9 mouse cellular contexts compared by ENCODE assay signal in the genomic region with DNA sequence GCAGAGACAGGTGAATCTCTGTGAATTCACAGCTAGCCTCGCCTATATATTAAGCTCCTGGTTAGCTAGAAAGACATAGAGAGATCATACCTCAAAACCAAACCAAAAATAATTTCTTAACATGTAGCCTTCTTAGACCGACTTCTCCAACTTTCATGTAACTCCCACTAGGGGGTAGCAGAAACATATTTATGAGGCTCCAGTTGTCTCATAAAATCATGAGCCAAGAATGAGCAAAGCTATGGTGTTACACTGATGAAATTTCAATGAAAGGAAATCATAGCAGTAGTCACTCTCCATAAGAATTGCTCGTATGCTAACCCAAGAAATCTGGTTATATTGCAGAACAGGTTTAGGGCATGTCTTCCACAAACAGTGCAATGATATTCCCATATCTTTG.
DNase-seq lines count a peak whose midpoint lies in the region; ATAC-seq lines count a peak whose summit lies in the region.
"Had no signal": no experiment of that assay in that cellular context is flagged by ENCODE, and none has a peak within 500 bp of the region (broad histone marks: within the 10 kb centered on the region; RNA-seq: fewer than 3 reads in every experiment).

No protein-coding gene starts in this region.

- no peak overlapping the region for H3K27ac ChIP-seq in heart, embryonic 12.5 days (ENCODE audit: poor library complexity, severe bottlenecking)
- H3K27ac ChIP-seq in forebrain, embryonic 15.5 days (replicated peaks) = no peak overlapping the region
- H3K27ac ChIP-seq: liver, embryonic 15.5 days had no signal

- no peaks in the 10 kb centered on the region for H3K27me3 ChIP-seq in heart, embryonic 12.5 days (replicated peaks)
- H3K27me3 ChIP-seq in forebrain, embryonic 15.5 days = no peaks in the 10 kb centered on the region
- H3K27me3 ChIP-seq: liver, embryonic 15.5 days had no signal

- peak; percentile 47 to 49 for DNase-seq in heart, postnatal 10 days
- DNase-seq in 3134 (ENCODE audit: extremely low read depth, insufficient read length, low spot score) (peak; percentile 5), ZHBTc4 (ENCODE audit: low read depth, low spot score) (peak; percentile 5)
- DNase-seq in urinary bladder, adult 18-20 months (ENCODE audit: low spot score in 2 of 2) = no peak
- no peak for DNase-seq in T-cell, adult 2 months (ENCODE audit: low spot score)

- WGBS in heart, embryonic 12.5 days = 36% methylated on average over 3 of the region's 3 CpGs
- WGBS in forebrain, embryonic 15.5 days = 50% methylated on average over 3 of the region's 3 CpGs

- no peak overlapping the region for H3K4me3 ChIP-seq in heart, embryonic 12.5 days
- no peak overlapping the region for H3K4me3 ChIP-seq in forebrain, embryonic 15.5 days
- H3K4me3 ChIP-seq: liver, embryonic 15.5 days had no signal

- H3K36me3 ChIP-seq in heart, embryonic 12.5 days = no peaks in the 10 kb centered on the region
- no peaks in the 10 kb centered on the region for H3K36me3 ChIP-seq in forebrain, embryonic 15.5 days
- H3K36me3 ChIP-seq: liver, embryonic 15.5 days had no signal

- H3K4me2 ChIP-seq in heart, embryonic 12.5 days = no peak overlapping the region
- H3K4me2 ChIP-seq in forebrain, embryonic 15.5 days (replicated peaks) = no peak overlapping the region
- H3K4me2 ChIP-seq: liver, embryonic 15.5 days had no signal

- no peak overlapping the region for H3K9ac ChIP-seq in heart, embryonic 12.5 days
- no peak overlapping the region for H3K9ac ChIP-seq in forebrain, embryonic 15.5 days (replicated peaks)
- H3K9ac ChIP-seq: liver, embryonic 15.5 days had no signal

- ATAC-seq in heart, embryonic 12.5 days (ENCODE audit: insufficient number of reproducible peaks, low FRiP score) = no peak
- peak; percentile 94 for ATAC-seq in forebrain, embryonic 15.5 days (replicated peaks)
- peak; percentile 94 for ATAC-seq in megakaryocyte progenitor cell, adult 5-6 weeks (replicated peaks; ENCODE audit: poor library complexity)

- no peaks in the 10 kb centered on the region for H3K9me3 ChIP-seq in heart, embryonic 12.5 days (replicated peaks)
- no peaks in the 10 kb centered on the region for H3K9me3 ChIP-seq in forebrain, embryonic 15.5 days
- H3K9me3 ChIP-seq: liver, embryonic 15.5 days had no signal

- intact Hi-C loops in heart, postnatal 10 days (cut with DNase I) = loop anchor here (5.0 kb wide), 1 partner anchor 764 kb away; no protein-coding TSS in a partner anchor

- no peaks in the 10 kb centered on the region for H3K4me1 ChIP-seq in heart, embryonic 12.5 days (replicated peaks)
- H3K4me1 ChIP-seq in forebrain, embryonic 15.5 days = no peaks in the 10 kb centered on the region; the same call in 1 of the 2 replicates
- H3K4me1 ChIP-seq: liver, embryonic 15.5 days had no signal

Comparison
In these comparisons a context has a peak if more than half of its experiments do, and no peak if none do; other contexts are left out.
1. DNase-seq: peak in heart, postnatal 10 days (2 of 2), 3134 (single experiment) and ZHBTc4 (single experiment); none in urinary bladder, adult 18-20 months (0 of 2) and T-cell, adult 2 months (single experiment).